Mouse (Mus musculus) CH12.LX (cell line): ENCODE data around the gene Cnpy4. TPM values are rescaled to one million over a fixed set of nuclear protein-coding genes. Genes with fewer than 3 reads are reported as not detected.

Experiments used
- DNase-seq: peaks from one replicate; pipeline ENCODE4 v3.0.0-alpha.2; 2013; ENCODE audit errors: extremely low read depth
- H3K27ac ChIP-seq: 2 replicates; pipeline ENCODE4 v1.5.1; 2012; ENCODE audit warnings: low read depth, mild to moderate bottlenecking, control low read depth, moderate library complexity; ENCODE audit not compliant: insufficient read depth
- H3K27me3 ChIP-seq: replicated peaks from 2 replicates; pipeline ENCODE3; 2012; ENCODE audit warnings: inconsistent platforms
- H3K36me3 ChIP-seq, 2 experiments: replicated peaks in 1 of 2; 2 replicates each; pipeline versions ENCODE3 to v1.6.1; 2012; ENCODE audit warnings: inconsistent platforms in 1 of 2, low read length in 1 of 2, mild to moderate bottlenecking in 1 of 2, mixed read lengths in 1 of 2, moderate library complexity in 1 of 2; ENCODE audit not compliant: control insufficient read depth in 1 of 2, insufficient read depth in 1 of 2
- H3K4me1 ChIP-seq, 2 experiments: 2 replicates each; pipeline ENCODE4 v1.6.1; 2012; ENCODE audit warnings: inconsistent platforms in 1 of 2, moderate library complexity in 1 of 2; ENCODE audit not compliant: insufficient read depth in 2 of 2, control insufficient read depth in 1 of 2
- H3K4me2 ChIP-seq: 2 replicates; pipeline ENCODE4 v1.6.1; 2012; ENCODE audit warnings: low read depth, mild to moderate bottlenecking, control low read depth; ENCODE audit not compliant: poor library complexity, insufficient read depth, severe bottlenecking
- H3K4me3 ChIP-seq, 3 experiments: fragments of 150-350 bp in 1 of 3; sonication (generic) in 1 of 3; replicated peaks in 1 of 3; 2 replicates each; pipeline versions ENCODE3 to v1.5.1; 2011 to 2012; ENCODE audit warnings: low read depth in 2 of 3, low read length in 2 of 3, mild to moderate bottlenecking in 2 of 3, moderate library complexity in 2 of 3, control low read depth in 1 of 3, improper control_type of control experiment in 1 of 3, inconsistent platforms in 1 of 3, mixed read lengths in 1 of 3; ENCODE audit not compliant: poor library complexity in 1 of 3
- H3K79me2 ChIP-seq: replicated peaks from 2 replicates; pipeline ENCODE4 v1.6.1; 2012; ENCODE audit warnings: mild to moderate bottlenecking, moderate library complexity; ENCODE audit not compliant: control insufficient read depth, poor library complexity, insufficient read depth, severe bottlenecking; ENCODE audit errors: extremely low read depth
- H3K9ac ChIP-seq: 2 replicates; pipeline ENCODE4 v1.6.1; 2012; ENCODE audit warnings: low read depth, mild to moderate bottlenecking, control low read depth, moderate library complexity; ENCODE audit not compliant: insufficient read depth
- H3K9me3 ChIP-seq: replicated peaks from 2 replicates; pipeline ENCODE3; 2012; ENCODE audit warnings: low read length, inconsistent platforms, mixed read lengths
- BHLHE40 ChIP-seq: IDR thresholded peaks from 2 replicates; pipeline ENCODE4 v1.6.1; 2011; ENCODE audit warnings: mild to moderate bottlenecking, low read depth, low read length, improper control_type of control experiment
- CHD1 ChIP-seq: IDR thresholded peaks from 2 replicates; pipeline ENCODE4 v1.6.1; 2012; ENCODE audit warnings: low read depth, low read length, improper control_type of control experiment, inconsistent platforms
- E2F4 ChIP-seq: IDR thresholded peaks from 2 replicates; pipeline ENCODE4 v1.6.1; 2011; ENCODE audit warnings: low read depth, low read length, improper control_type of control experiment; ENCODE audit not compliant: insufficient replicate concordance
- EP300 ChIP-seq: IDR thresholded peaks from 2 replicates; pipeline ENCODE4 v1.6.1; 2011; ENCODE audit warnings: low read length, improper control_type of control experiment
- HCFC1 ChIP-seq: IDR thresholded peaks from 2 replicates; pipeline ENCODE4 v1.6.1; 2012; ENCODE audit warnings: low read depth, mild to moderate bottlenecking, inconsistent platforms, low read length, improper control_type of control experiment
- IRF4 ChIP-seq: IDR thresholded peaks from 2 replicates; pipeline ENCODE4 v1.6.1; 2014; ENCODE audit warnings: low read depth, mild to moderate bottlenecking, inconsistent platforms, low read length, improper control_type of control experiment
- JUN ChIP-seq: IDR thresholded peaks from 2 replicates; pipeline ENCODE4 v1.6.1; 2011; ENCODE audit warnings: low read depth, mild to moderate bottlenecking, low read length, improper control_type of control experiment, moderate library complexity; ENCODE audit not compliant: insufficient read depth
- MAFK ChIP-seq: IDR thresholded peaks from 2 replicates; pipeline ENCODE4 v1.6.1; 2011; ENCODE audit warnings: low read length, improper control_type of control experiment; ENCODE audit not compliant: insufficient replicate concordance
- MAX ChIP-seq: IDR thresholded peaks from 2 replicates; pipeline ENCODE4 v1.6.1; 2011; ENCODE audit warnings: low read length, improper control_type of control experiment
- MAZ ChIP-seq: IDR thresholded peaks from 2 replicates; pipeline ENCODE4 v1.6.1; 2012; ENCODE audit warnings: low read depth, mild to moderate bottlenecking, inconsistent platforms, low read length, improper control_type of control experiment, moderate library complexity
- MEF2A ChIP-seq: IDR thresholded peaks from 2 replicates; pipeline ENCODE4 v1.6.1; 2014; ENCODE audit warnings: low read depth, mild to moderate bottlenecking, inconsistent platforms, low read length, improper control_type of control experiment, borderline replicate concordance
- MXI1 ChIP-seq: IDR thresholded peaks from 2 replicates; pipeline ENCODE4 v1.6.1; 2011; ENCODE audit warnings: mild to moderate bottlenecking, low read depth, low read length, improper control_type of control experiment
- NELFE ChIP-seq: IDR thresholded peaks from 2 replicates; pipeline ENCODE4 v1.6.1; 2011; ENCODE audit warnings: low read depth, low read length, improper control_type of control experiment
- NRF1 ChIP-seq: IDR thresholded peaks from 2 replicates; pipeline ENCODE4 v1.6.1; 2014; ENCODE audit warnings: low read depth, mild to moderate bottlenecking, inconsistent platforms, low read length, improper control_type of control experiment, moderate library complexity
- POLR2A ChIP-seq: IDR thresholded peaks from 2 replicates; pipeline ENCODE4 v1.6.1; 2011; ENCODE audit warnings: low read depth, mild to moderate bottlenecking, improper control_type of control experiment, low read length
- RAD21 ChIP-seq: IDR thresholded peaks from 2 replicates; pipeline ENCODE4 v1.6.1; 2011; ENCODE audit warnings: low read depth, mild to moderate bottlenecking, low read length, improper control_type of control experiment, moderate library complexity
- SMC3 ChIP-seq: IDR thresholded peaks from 2 replicates; pipeline ENCODE4 v1.6.1; 2011; ENCODE audit warnings: low read depth, low read length, improper control_type of control experiment
- USF2 ChIP-seq: conservative IDR thresholded peaks from 2 replicates; pipeline ENCODE4 v1.6.1; 2011; ENCODE audit warnings: low read depth, low read length, improper control_type of control experiment
- ZKSCAN1 ChIP-seq: IDR thresholded peaks from 2 replicates; pipeline ENCODE4 v1.6.1; 2012; ENCODE audit warnings: low read depth, inconsistent platforms, low read length, improper control_type of control experiment, borderline replicate concordance
- ZMIZ1 ChIP-seq: IDR thresholded peaks from 2 replicates; pipeline ENCODE4 v1.6.1; 2012; ENCODE audit warnings: low read depth, mild to moderate bottlenecking, inconsistent platforms, low read length, improper control_type of control experiment
- ZNF384 ChIP-seq: IDR thresholded peaks from 2 replicates; pipeline ENCODE4 v1.6.1; 2012; ENCODE audit warnings: low read depth, low read length, improper control_type of control experiment, inconsistent platforms
- dilution Hi-C: fragments of 300-500 bp; cut with MboI; formaldehyde crosslinking; loops from 2 replicates; pipeline ENCODE4 v1.14.3; 2020; ENCODE audit warnings: low sequenced_read_pairs; ENCODE audit not compliant: extremely low pct_unique_long_range_greater_than_20kb, extremely low pct_ligation_motif_present
- in situ Hi-C: fragments of 300-500 bp; cut with MboI; formaldehyde crosslinking; loops from 3 replicates; pipeline ENCODE4 v1.14.3; 2019; ENCODE audit warnings: low sequenced_read_pairs, low pct_ligation_motif_present, low pct_unique_long_range_greater_than_20kb, mixed read lengths
- polyA plus RNA-seq: library from polyadenylated mRNA; unstranded; fragments of >175 nt; gene quantifications from 2 replicates; pipeline ENCODE4 v1.2.1, GENCODE M21; 2012; ENCODE audit warnings: low read depth; ENCODE audit not compliant: insufficient read length
- total RNA-seq, 2 experiments: library from RNA; depleted of rRNA; stranded (reverse); fragments of 300-350 nt in 1 of 2; fragments of >200 nt in 1 of 2; gene quantifications; 2 replicates each; pipeline ENCODE4 v1.2.3; 2012 to 2014

Cnpy4 gene
- total and polyA plus RNA-seq, 3 experiments = 19.2 to 24.9 (median 21.6) TPM

- Histone ChIP-seq H3K36me3 (no peaks in the 10 kb centered on the region), H3K9ac (no peak overlapping the region), H3K9me3 (no peaks in the 10 kb centered on the region), H3K4me2 (no peak overlapping the region), H3K4me3 (no peak overlapping the region), H3K4me1 (peaks cover 0 to 12% of the 10 kb centered on the region in 2 experiments; a peak in 2 of 4 replicates), H3K27ac (no peak overlapping the region), H3K27me3 (no peaks in the 10 kb centered on the region), H3K79me2 (no peaks in the 10 kb centered on the region)
- dilution Hi-C loops = no loop called here
- in situ Hi-C loops = no loop called here
- TF ChIP-seq CHD1 = no peak
- no peak for TF ChIP-seq POLR2A
- no peak for TF ChIP-seq BHLHE40
- TF ChIP-seq ZNF384 = no peak
- TF ChIP-seq IRF4 = no peak
- no peak for DNase-seq
Measured at GRCm38 (mm10) chr5:138223287-138223686, 36.0 kb downstream of the Cnpy4 start.

GRCm38 (mm10) chr5:138225700-138226099 lies 38.4 kb downstream of the Cnpy4 start, which contains the start of gene Nxpe5:
Nxpe5 (plus strand) TSS chr5:138225898.
- H3K4me1 ChIP-seq = peaks cover 0 to 5% of the 10 kb centered on the region in 2 experiments; a peak in 2 of 4 replicates
- H3K27ac ChIP-seq = no peak within 1 kb of the TSS
- no peak for DNase-seq
- no peaks in the 10 kb centered on the region for H3K36me3 ChIP-seq
- H3K4me3 ChIP-seq = no peak within 1 kb of the TSS
- H3K9ac ChIP-seq = no peak within 1 kb of the TSS
- dilution Hi-C loops = no loop called here
- no peaks in the 10 kb centered on the region for H3K79me2 ChIP-seq
- in situ Hi-C loops = loop anchor here (25.0 kb wide), 1 partner anchor 437 kb away; no protein-coding TSS in a partner anchor
- no peaks in the 10 kb centered on the region for H3K9me3 ChIP-seq
- TF ChIP-seq POLR2A = no peak
- no peak for TF ChIP-seq MEF2A
- TF ChIP-seq BHLHE40 = no peak
- TF ChIP-seq ZMIZ1 = no peak
- no peak for TF ChIP-seq ZKSCAN1
- no peak for TF ChIP-seq MAX
- no peak for TF ChIP-seq RAD21
- TF ChIP-seq, all 38 proteins: peak for 0
- H3K27me3 ChIP-seq = no peaks in the 10 kb centered on the region
- H3K4me2 ChIP-seq = no peak within 1 kb of the TSS

- H3K4me1 ChIP-seq = peaks cover 0 to 5% of the 10 kb centered on the region in 2 experiments; a peak in 2 of 4 replicates
- no peaks in the 10 kb centered on the region for H3K27me3 ChIP-seq
- dilution Hi-C loops = no loop called here
- no peak overlapping the region for H3K9ac ChIP-seq
- no peak for DNase-seq
- H3K79me2 ChIP-seq = no peaks in the 10 kb centered on the region
- no peaks in the 10 kb centered on the region for H3K36me3 ChIP-seq
- no peak overlapping the region for H3K4me2 ChIP-seq
- in situ Hi-C loops = loop anchor here (25.0 kb wide), 1 partner anchor 436 kb away; no protein-coding TSS in a partner anchor
- no peak overlapping the region for H3K4me3 ChIP-seq
- no peak overlapping the region for H3K27ac ChIP-seq
- TF ChIP-seq MAFK (no peak), MXI1 (no peak), NRF1 (no peak), POLR2A (no peak), MEF2A (no peak), HCFC1 (no peak), NELFE (no peak), SMC3 (no peak), MAZ (no peak), USF2 (no peak), E2F4 (no peak), EP300 (no peak), JUN (no peak)
- H3K9me3 ChIP-seq = no peaks in the 10 kb centered on the region
Measured at GRCm38 (mm10) chr5:138226491-138226890, 39.2 kb downstream of the Cnpy4 start.
